Mouse (Mus musculus) kidney, embryonic 14.5 days (tissue): Measurements from ENCODE around the gene Abtb2. TPM values are rescaled to one million over a fixed set of nuclear protein-coding genes. Genes with fewer than 3 reads are reported as not detected.
A peak's percentile ranks its signal among the peaks of the same experiment; 100 is the strongest.
"Not testable (repeated sequence)": the region's sequence is repeated elsewhere in the genome, so short reads cannot be mapped to it uniquely, and the experiment has no call there.

ENCODE experiments used
- ATAC-seq: fragments of 200-750 bp; cut with Nextera tagmentation; 2 replicates; pipeline ENCODE4 v1.8.0; 2017; ENCODE audit warnings: moderate number of reproducible peaks, mild to moderate bottlenecking, moderate TSS enrichment, moderate library complexity; ENCODE audit not compliant: low FRiP score, low TSS enrichment
- H3K27ac ChIP-seq: fragments of 300-500 bp; sonication (generic); 2 replicates; pipeline ENCODE4 v1.5.1; 2014; ENCODE audit warnings: low read depth, mild to moderate bottlenecking, low read length, moderate library complexity, mixed read lengths
- H3K27me3 ChIP-seq: fragments of 300-500 bp; sonication (generic); 2 replicates; pipeline ENCODE4 v1.6.1; 2014; ENCODE audit warnings: mild to moderate bottlenecking, low read length; ENCODE audit not compliant: control insufficient read depth, insufficient read depth
- H3K36me3 ChIP-seq: fragments of 300-500 bp; sonication (generic); 2 replicates; pipeline ENCODE4 v1.6.1; 2014; ENCODE audit warnings: low read length, mixed read lengths; ENCODE audit not compliant: control insufficient read depth, insufficient read depth
- H3K4me1 ChIP-seq: fragments of 300-500 bp; sonication (generic); 2 replicates; pipeline ENCODE4 v1.6.1; 2014; ENCODE audit warnings: low read length, mixed read lengths; ENCODE audit not compliant: control insufficient read depth, insufficient read depth
- H3K4me2 ChIP-seq: fragments of 300-500 bp; sonication (generic); replicated peaks from 2 replicates; pipeline ENCODE4 v1.6.1; 2014; ENCODE audit warnings: low read depth, mild to moderate bottlenecking, low read length
- H3K4me3 ChIP-seq: fragments of 300-500 bp; sonication (generic); 2 replicates; pipeline ENCODE4 v1.5.1; 2014; ENCODE audit warnings: mild to moderate bottlenecking, low read length
- H3K9ac ChIP-seq: fragments of 300-500 bp; sonication (generic); 2 replicates; pipeline ENCODE4 v1.6.1; 2014; ENCODE audit warnings: low read depth, mild to moderate bottlenecking, low read length, moderate library complexity
- H3K9me3 ChIP-seq: fragments of 300-500 bp; sonication (generic); 2 replicates; pipeline ENCODE4 v1.6.1; 2016; ENCODE audit warnings: low read length; ENCODE audit not compliant: control insufficient read depth
- WGBS: fragments of 180-500 bp; shearing (Covaris S2); extraction: QIAGEN DNeasy Blood & Tissue Kit; methylation state at CpG from one replicate; pipeline ENCODE4 v1.1.7; 2014; 5-methylcytosine and 5-hydroxymethylcytosine counted together
- polyA plus RNA-seq: library from polyadenylated mRNA; unstranded; fragments of >200 nt; fragmentation: Nextera tagmentation; extraction: Ambion mirVana; gene quantifications from 2 replicates; pipeline ENCODE4 v1.2.1, GENCODE M21; 2014

The Abtb2 gene
- 4.9 and 7.6 TPM in 2 replicates for polyA plus RNA-seq

DNA sequence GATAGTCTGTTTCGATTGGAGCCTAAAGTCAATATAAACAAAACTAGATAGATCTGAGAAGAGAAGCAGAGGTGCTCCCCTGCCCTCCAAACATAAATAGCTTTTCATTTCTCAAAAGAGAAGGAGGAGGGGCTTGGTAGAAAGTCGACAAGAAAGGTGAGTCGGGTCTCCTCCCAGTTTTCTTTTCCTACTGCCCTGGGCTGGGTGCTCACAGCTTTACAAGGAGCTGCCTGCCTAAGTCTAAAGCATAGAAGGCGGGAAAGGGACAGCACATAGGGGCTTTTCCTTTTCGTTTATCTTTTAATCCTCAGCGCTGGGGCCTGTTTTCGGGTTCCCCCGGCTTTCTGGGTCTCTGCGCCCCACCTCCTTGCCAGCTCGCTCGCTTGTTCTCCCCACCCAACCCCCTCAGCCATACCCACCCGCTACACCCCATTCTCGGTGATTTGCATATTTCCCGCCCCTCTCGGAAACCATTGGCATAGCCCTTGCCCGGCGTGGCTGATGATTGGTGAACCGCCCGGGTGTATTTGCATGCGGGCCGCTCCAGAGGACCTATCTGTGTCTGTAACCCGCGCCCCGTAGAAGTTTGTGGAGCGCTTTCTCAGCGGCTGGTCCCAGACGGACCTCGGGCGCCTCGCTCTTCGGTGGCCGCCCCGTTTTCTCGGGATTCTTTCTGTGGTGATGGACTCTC lies at the start of gene Abtb2:
TSS of gene Abtb2 (plus strand) at position 579 of the 691 bp plus-strand sequence.
- ATAC-seq = peak; percentile 95
- under 1% methylated on average over 34 of the region's 34 CpGs for WGBS
- peak within 1 kb of the TSS; percentile 98 for H3K4me2 ChIP-seq
- H3K9ac ChIP-seq = peak within 1 kb of the TSS; percentile 75
- peaks cover 32% of the 10 kb centered on the region for H3K4me1 ChIP-seq
- no peaks in the 10 kb centered on the region for H3K36me3 ChIP-seq
- H3K4me3 ChIP-seq = peak within 1 kb of the TSS; percentile 69
- H3K27me3 ChIP-seq = peaks cover 4% of the 10 kb centered on the region; the same call in 1 of the 2 replicates
- H3K27ac ChIP-seq = peak within 1 kb of the TSS; percentile 80
- H3K9me3 ChIP-seq = no peaks in the 10 kb centered on the region

DNA sequence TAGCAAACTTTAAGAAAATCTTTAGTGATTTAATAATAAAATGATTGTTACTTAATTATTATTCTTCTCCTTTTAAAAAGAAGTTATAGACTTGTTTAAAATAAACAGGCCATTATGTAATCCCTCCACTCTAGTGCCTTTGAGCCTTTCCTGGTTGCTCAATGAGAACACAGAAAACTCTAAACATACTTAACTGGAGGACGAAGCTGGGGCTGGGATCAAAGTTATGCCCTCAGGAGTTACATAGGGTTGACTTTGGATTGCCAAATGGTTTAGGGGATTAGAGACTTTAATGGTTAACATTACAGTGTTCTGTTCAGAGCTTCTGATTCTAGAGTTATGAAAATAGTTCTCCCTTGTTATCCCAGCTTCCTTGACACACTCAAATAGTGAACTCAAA lies 49.6 kb upstream of the Abtb2 start:
- Histone ChIP-seq H3K4me1 (no peaks in the 10 kb centered on the region), H3K4me2 (no peak overlapping the region), H3K9me3 (no peaks in the 10 kb centered on the region), H3K4me3 (no peak overlapping the region), H3K36me3 (no peaks in the 10 kb centered on the region), H3K27ac (no peak overlapping the region), H3K27me3 (no peaks in the 10 kb centered on the region), H3K9ac (no peak overlapping the region)
- ATAC-seq = no peak
- WGBS = 71% methylated on average over 1 of the region's 1 CpGs

DNA sequence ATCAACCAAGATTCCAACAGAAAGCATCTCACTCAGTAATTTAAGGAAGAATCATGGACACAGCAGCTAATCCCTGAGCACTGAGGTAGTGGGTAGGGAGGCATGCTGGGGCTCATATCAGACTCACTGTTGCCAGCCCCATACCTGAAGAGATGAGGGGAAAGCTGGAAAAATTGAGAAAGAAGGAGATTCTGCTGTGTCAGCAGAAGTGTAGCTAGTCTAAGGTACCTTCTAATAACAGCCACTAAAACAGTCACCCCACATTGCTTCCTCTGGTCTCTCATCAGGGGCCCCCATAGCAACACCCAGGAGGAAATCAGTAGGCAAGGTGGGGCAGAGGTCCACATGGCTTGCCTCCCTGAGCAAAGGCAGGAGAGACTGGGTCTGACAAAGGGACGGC lies 40.5 kb upstream of the Abtb2 start:
- no peak overlapping the region for H3K4me2 ChIP-seq
- no peaks in the 10 kb centered on the region for H3K36me3 ChIP-seq
- no peak overlapping the region for H3K9ac ChIP-seq
- H3K9me3 ChIP-seq = no peaks in the 10 kb centered on the region
- H3K27me3 ChIP-seq = no peaks in the 10 kb centered on the region
- H3K4me3 ChIP-seq = no peak overlapping the region
- ATAC-seq = no peak
- H3K4me1 ChIP-seq = no peaks in the 10 kb centered on the region
- 91% methylated on average over 1 of the region's 1 CpGs for WGBS
- no peak overlapping the region for H3K27ac ChIP-seq

DNA sequence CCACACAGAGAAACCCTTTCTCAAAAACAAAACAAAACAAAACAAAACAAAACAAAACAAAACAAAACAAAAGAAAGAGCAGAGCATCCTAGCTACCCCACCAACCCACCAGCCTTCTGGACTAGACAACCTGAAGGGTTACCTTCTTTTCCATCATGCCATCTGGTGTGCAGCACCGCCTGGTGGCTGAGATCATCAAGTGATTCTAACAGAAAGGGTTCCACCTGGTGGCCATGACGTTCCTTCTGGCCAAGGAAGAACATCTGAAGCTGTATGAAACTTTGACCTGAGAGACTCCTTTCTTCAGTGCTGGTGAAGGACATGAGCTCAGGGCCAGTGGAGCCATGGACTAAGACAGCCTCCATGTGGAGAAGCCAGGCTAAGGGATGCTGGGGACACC lies 19.0 kb upstream of the Abtb2 start:
- no peaks in the 10 kb centered on the region for H3K36me3 ChIP-seq
- no peaks in the 10 kb centered on the region for H3K27me3 ChIP-seq
- no peaks in the 10 kb centered on the region for H3K4me1 ChIP-seq
- no peak for ATAC-seq
- 12% methylated on average over 2 of the region's 2 CpGs for WGBS
- H3K4me3 ChIP-seq = no peak overlapping the region
- no peak overlapping the region for H3K27ac ChIP-seq
- H3K9me3 ChIP-seq = no peaks in the 10 kb centered on the region
- H3K9ac ChIP-seq = no peak overlapping the region
- H3K4me2 ChIP-seq = no peak overlapping the region

DNA sequence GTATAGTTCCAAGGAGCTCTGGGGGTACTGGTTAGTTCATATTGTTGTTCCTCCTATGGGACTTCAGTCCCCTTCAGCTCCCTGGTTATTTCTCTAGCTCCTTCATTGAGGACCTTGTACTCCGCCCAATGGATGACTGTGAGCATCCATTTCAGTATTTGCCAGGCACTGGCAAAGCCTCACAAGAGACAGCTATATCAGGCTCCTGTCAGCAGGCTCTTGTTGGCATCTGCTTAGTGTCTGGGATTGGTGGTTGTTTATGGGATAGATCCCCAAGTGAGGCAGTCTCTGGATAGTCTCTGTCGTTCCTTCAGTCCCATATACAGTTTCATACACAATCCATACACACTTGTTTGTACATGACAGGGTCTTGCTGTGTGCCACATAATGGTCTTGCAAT lies 15.8 kb upstream of the Abtb2 start:
- not testable (repeated sequence) for H3K4me3 ChIP-seq, H3K27me3 ChIP-seq, H3K9ac ChIP-seq, H3K9me3 ChIP-seq, H3K4me1 ChIP-seq, H3K27ac ChIP-seq, ATAC-seq, H3K36me3 ChIP-seq, H3K4me2 ChIP-seq
- WGBS = 83% methylated on average over 2 of the region's 2 CpGs

DNA sequence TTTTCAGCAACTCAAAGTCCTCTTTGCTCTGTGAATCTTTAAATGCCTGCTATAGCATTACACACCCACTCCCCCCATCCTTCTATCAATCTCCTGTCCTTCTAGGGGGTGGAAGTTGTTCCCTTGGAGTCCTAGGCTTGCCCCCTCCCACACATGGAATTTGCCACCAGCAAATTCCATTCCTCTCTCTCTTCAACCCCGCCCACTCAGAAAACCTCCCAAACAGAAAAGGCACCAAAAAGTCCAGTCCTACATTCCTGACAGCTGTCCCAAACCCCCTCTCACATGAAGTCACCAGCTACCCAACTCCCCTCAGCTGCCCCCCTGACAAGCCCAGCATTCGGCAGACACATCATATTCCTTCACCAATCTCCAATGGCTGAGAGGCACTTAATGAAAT lies 12.1 kb upstream of the Abtb2 start:
- Histone ChIP-seq H3K9me3 (no peaks in the 10 kb centered on the region), H3K4me2 (no peak overlapping the region), H3K4me1 (no peaks in the 10 kb centered on the region), H3K27me3 (no peaks in the 10 kb centered on the region), H3K27ac (no peak overlapping the region), H3K9ac (no peak overlapping the region), H3K4me3 (no peak overlapping the region), H3K36me3 (no peaks in the 10 kb centered on the region)
- 62% methylated on average over 2 of the region's 2 CpGs for WGBS
- no peak for ATAC-seq

DNA sequence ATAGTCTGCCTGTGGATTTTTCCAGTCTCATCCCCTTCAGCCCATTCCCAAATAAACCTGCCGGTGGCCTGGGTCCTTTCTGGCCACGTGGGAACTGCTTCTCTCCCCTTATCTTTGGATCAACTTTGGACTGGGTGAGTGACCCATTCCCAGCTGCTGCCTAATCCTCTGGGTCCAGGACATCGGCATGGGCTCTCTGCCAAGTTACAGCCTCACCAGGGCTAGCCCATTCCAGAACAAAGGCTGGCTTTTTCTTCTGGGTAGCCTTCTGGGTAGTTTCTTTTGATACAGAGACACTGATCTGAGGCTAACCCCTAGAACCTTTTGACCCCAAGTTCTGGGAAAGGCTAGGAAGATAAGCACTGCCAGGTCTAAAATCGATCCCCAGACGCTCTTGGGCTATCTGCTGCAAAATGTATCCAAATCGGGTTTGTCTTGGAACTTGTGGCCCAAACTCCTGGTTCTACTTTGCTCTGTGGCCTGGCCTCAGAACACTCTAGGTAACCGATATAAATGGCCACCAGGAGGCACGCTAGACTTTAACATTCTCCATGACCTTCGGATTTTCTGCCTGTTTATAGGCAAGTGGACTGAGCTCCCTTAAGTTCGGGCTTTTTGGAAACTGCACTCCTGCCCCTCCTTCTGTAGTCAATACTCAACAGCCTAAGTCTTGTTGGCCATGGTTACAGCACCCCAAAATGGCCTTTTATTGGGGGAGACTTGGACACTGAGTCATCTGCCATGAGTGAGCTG lies 9.8 kb upstream of the Abtb2 start:
- no peaks in the 10 kb centered on the region for H3K36me3 ChIP-seq
- no peak overlapping the region for H3K9ac ChIP-seq
- H3K27me3 ChIP-seq = no peaks in the 10 kb centered on the region
- ATAC-seq = no peak
- no peak overlapping the region for H3K4me3 ChIP-seq
- no peak overlapping the region for H3K27ac ChIP-seq
- H3K4me1 ChIP-seq = no peaks in the 10 kb centered on the region
- 69% methylated on average over 10 of the region's 10 CpGs for WGBS
- no peak overlapping the region for H3K4me2 ChIP-seq
- no peaks in the 10 kb centered on the region for H3K9me3 ChIP-seq

DNA sequence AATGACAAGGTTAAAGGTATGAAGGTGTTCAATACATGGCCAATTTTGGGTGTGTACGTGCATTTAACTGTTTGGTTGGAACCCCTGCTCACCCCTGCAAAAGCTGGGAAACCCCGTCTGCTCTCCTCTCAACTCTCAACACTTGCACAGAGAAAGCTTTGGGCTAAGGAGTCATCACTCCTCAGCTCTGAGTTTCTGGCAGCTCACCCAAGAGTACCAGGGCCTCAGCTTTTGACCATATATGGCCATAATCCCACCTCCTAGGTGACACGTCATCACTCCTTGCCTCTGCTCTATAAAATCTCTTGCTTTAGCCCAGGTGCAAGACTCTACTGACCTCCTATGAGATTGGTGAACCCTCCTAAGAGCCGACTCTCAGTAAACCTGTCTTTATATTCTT lies 5.2 kb upstream of the Abtb2 start:
- no peak overlapping the region for H3K9ac ChIP-seq
- 72% methylated on average over 4 of the region's 4 CpGs for WGBS
- no peaks in the 10 kb centered on the region for H3K9me3 ChIP-seq
- H3K4me1 ChIP-seq = peaks cover 11% of the 10 kb centered on the region
- H3K36me3 ChIP-seq = no peaks in the 10 kb centered on the region
- ATAC-seq = no peak
- H3K4me3 ChIP-seq = no peak overlapping the region
- no peak overlapping the region for H3K27ac ChIP-seq
- peaks cover 4% of the 10 kb centered on the region; the same call in 1 of the 2 replicates for H3K27me3 ChIP-seq
- no peak overlapping the region for H3K4me2 ChIP-seq

DNA sequence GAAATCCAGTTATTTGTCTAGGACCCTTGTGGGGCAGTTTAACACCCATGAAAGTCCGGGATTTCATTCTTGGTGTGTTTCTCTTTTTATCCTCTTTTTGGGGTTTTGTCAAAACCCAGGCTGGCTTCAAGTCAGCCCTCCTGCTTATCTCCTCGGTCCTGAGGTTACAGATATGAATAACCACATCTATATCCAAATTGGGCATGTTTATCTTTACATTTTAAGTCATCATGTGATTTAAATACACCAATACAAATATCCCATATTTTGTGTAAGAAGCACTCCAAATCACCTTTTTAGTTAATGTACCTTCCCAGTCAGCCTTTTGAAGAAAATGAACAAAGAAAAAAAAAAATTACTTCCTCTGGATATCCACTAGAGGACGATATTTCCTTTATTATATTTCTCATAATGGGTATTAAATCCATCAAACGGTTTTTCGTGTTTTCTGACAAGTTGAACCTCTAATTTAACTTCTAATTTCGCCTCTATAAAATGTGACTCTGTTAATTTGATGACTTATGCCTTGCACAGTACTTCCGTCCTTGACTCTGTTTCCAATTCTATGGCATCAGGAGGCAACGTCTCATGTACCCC lies 1.6 kb upstream of the Abtb2 start:
- peak overlapping the region; percentile 69; the same call in 1 of the 2 replicates for H3K4me3 ChIP-seq
- 18% methylated on average over 8 of the region's 8 CpGs for whole genome bisulfite sequencing

More for the DNA sequence above, 1.6 kb upstream of the Abtb2 start:
- peaks cover 32% of the 10 kb centered on the region for H3K4me1 ChIP-seq
- peaks cover 4% of the 10 kb centered on the region; the same call in 1 of the 2 replicates for H3K27me3 ChIP-seq
- H3K9me3 ChIP-seq = no peaks in the 10 kb centered on the region
- H3K4me2 ChIP-seq = peak overlapping the region; percentile 98
- H3K36me3 ChIP-seq = no peaks in the 10 kb centered on the region
- no peak overlapping the region for H3K9ac ChIP-seq
- H3K27ac ChIP-seq = no peak overlapping the region
- no peak for ATAC-seq
